Mouse (Mus musculus): ENCODE results near the gene Nfu1.
A peak's percentile ranks its signal among the peaks of the same experiment; 100 is the strongest.
"Not testable (repeated sequence)": the region's sequence is repeated elsewhere in the genome, so short reads cannot be mapped to it uniquely, and the experiment has no call there.

Gene Nfu1

GRCm38 (mm10) chr6:87028881-87029280, 19.8 kb downstream of the Nfu1 start:
- DNase-seq: no peak

DNA sequence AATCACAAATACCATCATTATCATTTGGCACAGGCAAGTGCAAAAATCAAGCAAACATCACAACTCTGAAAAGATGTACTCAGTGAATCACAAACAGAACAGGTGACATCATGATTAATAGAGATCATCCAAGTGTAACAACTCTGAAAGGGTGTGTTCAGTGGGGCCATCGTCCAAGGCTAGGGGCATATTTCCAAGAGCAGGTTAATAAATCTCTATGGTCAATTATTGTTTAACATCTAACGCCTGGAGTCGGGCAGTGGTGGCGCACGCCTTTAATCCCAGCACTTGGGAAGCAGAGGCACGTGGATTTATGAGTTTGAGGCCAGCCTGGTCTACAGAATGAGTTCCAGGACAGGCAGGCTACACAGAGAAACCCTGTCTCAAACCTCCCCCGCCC, 22.3 kb downstream of the Nfu1 start:
- not testable (repeated sequence) for DNase-seq

GRCm38 (mm10) chr6:87032401-87032800, 23.4 kb downstream of the Nfu1 start:
- no peak for DNase-seq

DNA sequence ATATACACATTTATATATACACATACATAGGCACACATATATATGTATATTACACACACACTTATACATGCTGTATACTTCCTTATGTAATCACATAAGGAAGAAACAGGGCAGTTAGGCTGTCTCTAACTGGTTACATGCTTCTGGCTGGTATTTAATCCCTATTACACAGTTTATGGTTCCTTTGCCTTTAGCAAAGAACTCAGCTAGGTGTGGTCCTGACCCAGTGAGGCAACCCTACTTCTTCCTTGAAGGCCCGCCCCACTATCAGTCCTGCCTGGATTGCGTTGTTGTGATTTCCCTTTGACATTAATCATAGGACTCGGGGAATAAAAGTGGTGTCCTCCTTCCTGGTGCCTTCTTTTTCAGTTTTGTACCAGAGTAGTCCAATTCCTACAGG, 25.4 kb downstream of the Nfu1 start:
- no peak for DNase-seq

DNA sequence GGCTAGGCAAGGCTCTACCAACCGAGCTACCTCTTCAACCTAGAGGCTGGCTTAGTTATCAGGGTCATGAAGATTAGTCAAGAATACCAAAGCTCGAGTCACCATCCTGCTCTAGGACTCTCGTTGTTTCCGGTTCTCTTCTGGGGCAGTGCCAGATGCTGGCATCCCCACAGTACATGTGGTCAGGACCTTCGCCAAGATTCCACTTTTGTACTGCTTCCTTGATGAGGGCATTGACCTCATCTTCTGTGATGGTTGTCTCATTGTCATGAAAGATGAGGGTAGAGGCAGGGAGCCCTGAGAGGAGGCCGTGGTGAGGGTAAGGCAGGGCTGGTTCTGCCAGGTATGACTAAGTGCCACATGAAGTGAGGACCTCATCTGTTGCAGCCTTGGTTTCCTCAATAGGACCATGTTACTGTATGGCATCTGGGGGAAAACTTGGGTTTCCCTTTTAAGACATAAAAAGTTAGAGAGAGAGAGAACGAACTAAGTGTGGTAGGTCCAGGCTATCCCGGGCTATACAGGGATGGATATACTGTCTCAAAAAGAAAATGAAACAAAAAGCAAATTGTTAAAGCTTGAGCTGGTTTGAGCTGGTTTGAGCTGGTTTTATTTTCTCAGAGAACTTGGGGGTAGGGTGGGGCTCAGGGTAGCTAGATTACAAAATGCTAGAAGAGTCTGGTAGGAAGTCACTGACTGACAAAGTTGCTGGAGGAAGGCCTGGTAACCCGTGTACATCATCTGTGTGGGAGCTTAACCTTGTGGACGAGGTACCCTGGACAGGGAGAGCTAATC, 29.0 kb downstream of the Nfu1 start:
- DNase-seq: no peak

DNA sequence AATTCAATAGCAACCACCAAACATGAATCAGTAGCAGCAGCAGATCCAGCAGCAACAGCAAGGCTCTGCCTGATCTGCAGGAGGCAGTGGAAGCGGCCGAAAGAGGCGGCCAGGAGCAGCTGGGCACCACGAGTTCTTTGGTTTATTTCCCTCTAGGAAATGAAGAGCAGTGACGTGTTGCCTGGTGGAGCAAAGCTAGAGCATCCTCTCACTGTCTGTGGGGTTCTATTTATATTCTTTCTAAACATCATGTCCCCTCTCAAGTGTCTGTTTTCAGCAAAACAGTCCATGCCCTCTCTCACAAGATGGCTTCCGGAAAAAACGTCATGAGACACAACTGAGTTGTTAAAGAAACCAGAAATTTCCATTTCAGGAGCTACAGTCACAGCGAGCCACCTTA, 30.1 kb downstream of the Nfu1 start:
- no peak for DNase-seq

DNA sequence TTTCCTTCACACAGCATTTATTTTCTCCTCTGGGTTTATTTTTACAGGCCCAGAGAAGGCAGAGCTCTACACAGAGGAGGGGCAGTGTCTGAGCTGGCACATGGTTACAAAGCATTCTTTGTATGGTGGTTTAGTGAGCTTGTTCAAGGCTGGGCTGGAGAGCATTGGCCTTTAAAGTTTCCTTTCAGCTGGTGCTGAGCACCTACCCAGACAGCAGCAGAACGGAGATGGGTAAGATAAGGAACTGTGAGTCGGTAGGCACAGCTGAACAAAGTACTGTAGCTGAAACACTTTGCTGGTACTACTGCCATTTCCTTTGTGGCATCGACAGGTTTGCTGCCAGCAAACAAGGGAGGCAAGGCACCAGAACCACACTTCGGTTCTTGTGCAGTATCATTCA, 31.9 kb downstream of the Nfu1 start:
- DNase-seq: no peak

GRCm38 (mm10) chr6:87041431-87041830, 32.4 kb downstream of the Nfu1 start:
- DNase-seq: no peak

DNA sequence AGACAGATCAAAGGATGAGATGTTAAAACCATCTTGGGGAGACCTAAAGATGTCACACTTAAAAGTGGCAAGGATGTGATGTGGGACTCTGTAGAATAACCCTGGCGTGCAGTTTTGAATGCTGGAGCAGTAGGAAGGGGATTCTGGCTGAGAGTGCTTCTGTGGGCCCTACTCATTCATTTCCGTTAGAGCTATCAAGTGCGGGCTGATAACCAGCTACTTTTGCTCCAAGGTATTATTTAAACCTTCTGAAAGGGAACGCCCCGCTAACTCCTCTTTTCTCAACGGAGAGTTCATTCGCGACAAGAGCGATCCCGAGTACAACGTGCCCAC, 32.9 kb downstream of the Nfu1 start:
- DNase-seq: no peak

- DNase-seq: peak; percentile 97
These were observed 33.5 kb downstream of the Nfu1 start, which contains the start of gene Gfpt1 for GRCm38 (mm10) chr6:87042337-87043130. Gene Gfpt1 (plus strand): TSS chr6:87042846.

DNA sequence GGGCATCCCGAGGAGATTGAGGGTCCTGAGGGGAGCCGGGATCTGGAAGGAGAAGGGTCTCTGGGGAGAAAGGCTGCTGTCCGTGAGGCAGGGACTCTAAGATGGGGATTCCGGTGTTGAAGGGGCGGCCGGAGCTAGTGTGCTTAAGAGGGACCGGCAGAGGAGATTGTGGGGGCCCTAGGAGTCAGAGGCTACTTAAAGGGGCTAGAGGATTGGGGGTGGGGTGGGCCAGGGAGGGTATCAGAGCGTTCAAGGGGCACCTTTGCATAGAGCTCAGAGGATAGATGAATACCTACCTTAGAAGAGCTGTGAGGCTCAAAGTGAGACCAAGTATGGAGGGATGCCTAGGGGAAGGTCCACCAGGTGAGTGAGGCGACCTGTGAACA, 34.1 kb downstream of the Nfu1 start:
- no peak for DNase-seq

- no peak for DNase-seq
These were observed 35.9 kb downstream of the Nfu1 start for GRCm38 (mm10) chr6:87044895-87045294.

DNA sequence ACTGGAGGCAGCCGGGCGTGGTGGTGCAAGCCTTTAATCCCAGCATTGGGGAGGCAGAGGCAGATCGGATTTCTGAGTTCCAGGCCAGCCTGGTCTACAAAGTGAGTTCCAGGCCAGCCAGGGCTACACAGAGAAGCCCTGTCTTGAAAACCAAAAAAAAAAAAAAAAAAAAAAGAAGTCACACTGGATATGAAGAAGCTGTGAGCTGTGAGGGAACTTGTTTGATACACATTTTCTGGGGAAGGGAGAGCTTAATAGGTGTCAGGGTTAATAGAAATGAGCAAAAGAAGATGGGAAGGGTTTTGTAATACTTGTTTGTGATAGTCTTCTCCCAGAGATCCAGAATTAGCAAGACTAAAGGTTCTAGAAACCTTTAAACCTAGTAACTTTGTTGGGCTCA, 36.5 kb downstream of the Nfu1 start:
- DNase-seq: no peak

DNA sequence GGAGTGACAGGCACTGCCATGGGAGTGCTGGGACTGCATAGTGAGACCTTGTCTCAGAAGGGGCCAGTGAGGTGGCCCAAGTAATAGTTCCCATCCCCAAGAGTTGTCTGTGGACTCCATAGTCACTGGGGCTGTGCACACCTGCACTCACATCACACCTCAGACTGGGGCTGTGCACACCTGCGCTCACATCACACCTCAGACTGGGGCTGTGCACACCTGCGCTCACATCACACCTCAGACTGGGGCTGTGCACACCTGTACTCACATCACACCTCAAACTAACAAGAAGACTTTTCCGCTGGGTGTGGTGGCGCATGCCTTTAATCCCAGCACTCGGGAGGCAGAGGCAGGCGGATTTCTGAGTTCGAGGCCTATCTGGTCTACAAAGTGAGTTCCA, 39.7 kb downstream of the Nfu1 start:
- not testable (repeated sequence) for DNase-seq

DNA sequence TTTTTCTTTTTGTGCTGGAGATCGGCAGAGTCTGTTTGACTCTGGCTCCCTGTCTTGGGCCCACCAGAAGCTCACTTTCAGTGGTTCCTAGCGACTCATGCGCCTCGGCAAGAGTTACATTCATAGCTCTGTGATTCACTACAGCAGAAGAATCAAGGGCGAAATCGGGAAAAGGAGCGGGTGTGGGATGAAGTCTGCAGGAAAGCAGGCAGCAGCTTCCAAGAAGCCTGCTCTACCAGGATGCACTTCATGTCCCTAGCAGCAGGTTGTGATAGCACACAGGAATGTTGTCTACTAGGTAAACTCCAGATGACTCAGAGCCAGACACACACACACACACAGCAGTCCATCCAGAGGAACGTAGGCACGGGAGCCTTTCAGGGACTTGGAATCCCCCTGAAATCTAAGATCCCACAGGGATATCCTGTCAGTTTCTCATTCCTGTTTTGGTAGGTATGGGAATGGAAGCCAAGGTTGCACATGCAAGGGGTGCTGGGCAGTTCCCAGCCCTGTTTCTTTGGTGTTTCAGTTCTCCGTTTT, 42.9 kb downstream of the Nfu1 start:
- DNase-seq: no peak

GRCm38 (mm10) chr6:87054193-87054592, 45.2 kb downstream of the Nfu1 start:
- DNase-seq: no peak

DNA sequence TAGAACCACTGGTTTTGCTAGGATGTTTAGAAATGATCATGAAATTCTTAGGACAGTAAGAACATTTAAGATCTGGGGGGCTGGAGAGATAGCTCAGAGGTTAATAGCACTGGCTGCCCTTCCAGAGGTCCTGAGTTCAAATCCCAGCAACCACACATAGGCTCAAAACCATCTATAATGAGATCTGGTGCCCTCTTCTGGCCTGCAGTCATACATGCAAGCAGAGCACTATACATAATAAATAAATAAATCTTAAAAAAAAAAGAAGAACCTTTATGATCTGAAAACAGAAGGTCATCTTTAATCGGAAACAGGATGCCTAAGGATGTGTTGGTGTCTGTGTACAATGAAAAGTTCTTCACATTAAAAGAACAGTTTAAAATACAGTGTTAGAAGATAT, 50.7 kb downstream of the Nfu1 start:
- DNase-seq: no peak

GRCm38 (mm10) chr6:87063586-87063985, 54.5 kb downstream of the Nfu1 start:
- no peak for DNase-seq

DNA sequence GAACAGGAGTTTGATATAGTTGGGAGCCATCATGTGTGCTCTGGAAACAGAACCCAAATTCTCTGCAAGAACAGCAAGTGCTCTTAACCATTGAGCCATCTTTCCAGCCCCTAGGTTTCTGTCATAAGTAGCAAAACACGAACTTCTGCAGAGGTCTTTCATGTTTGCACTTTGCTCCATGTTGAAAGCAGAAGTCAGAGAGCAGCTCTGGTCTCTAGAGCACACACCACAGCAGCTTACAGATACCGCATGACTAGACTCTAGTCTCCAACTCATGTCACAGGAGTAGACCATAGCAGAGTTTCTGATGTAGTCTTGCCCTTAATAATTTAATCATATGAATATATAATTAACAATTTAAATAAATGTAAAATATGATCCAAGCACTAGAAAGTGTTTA, 59.2 kb downstream of the Nfu1 start:
- DNase-seq: peak; percentile 6

- peak; percentile 72 for DNase-seq
These were observed 60.3 kb downstream of the Nfu1 start for GRCm38 (mm10) chr6:87069195-87069900.

GRCm38 (mm10) chr6:87070641-87071040, 61.6 kb downstream of the Nfu1 start:
- no peak for DNase-seq

GRCm38 (mm10) chr6:87072759-87073158, 63.7 kb downstream of the Nfu1 start:
- DNase-seq: no peak

DNA sequence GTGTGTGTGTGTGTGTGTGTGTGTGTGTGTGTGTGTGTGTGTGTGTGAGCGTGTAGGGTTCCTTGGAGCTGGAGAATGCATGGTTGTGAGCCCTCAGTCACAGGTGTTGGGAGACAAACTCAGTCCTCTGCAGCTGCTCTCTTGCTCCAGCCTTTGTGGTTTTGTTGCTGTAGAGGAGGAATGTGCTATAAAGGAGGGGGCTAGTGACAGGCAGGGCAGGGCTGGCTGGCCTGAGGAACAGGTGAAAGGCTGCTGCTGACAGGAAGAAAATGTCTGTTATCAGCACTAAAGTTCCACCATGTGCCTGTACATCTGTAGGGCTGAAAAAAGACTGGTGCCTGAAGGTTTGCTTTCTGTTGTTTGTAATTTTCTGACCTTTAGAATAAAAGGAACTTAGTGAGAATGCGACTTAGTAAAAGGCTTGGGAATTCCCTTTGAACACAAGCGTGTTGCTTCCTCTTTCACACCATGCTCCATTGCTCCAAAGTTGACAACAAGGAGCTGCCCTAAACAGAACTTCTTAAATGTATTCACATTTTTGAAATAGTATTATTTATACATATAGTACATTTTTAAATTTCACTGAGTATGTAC, 66.2 kb downstream of the Nfu1 start:
- peak; percentile 13 for DNase-seq

Measured in lung, postnatal 36 days (tissue).